Mouse (Mus musculus): ENCODE results near the gene Uggt2. TPM values are rescaled to one million over a fixed set of nuclear protein-coding genes. Genes with fewer than 3 reads are reported as not detected.

The Uggt2 gene
- polyA plus RNA-seq (2017; shearing (Covaris generic)): 1 to 10 TPM; 1.4 to 2.0 TPM

- no peak for ATAC-seq
Observed at GRCm38 (mm10) chr14:119098851-119099569, at the start of gene Uggt2. Gene Uggt2 (minus strand): TSS chr14:119099430.

GRCm38 (mm10) chr14:119139381-119139950 is 40.2 kb upstream of the Uggt2 start:
- ATAC-seq: no peak

- ATAC-seq: no peak
Observed at GRCm38 (mm10) chr14:119138786-119139100, 39.5 kb upstream of the Uggt2 start.

- ATAC-seq: no peak
Observed at GRCm38 (mm10) chr14:119137906-119138785, 38.9 kb upstream of the Uggt2 start, which contains the start of gene Hs6st3. Gene Hs6st3 (plus strand): TSS chr14:119138341.

- ATAC-seq: no peak
Observed at GRCm38 (mm10) chr14:119137512-119137905, 38.3 kb upstream of the Uggt2 start.

GRCm38 (mm10) chr14:119127330-119127729 is 28.1 kb upstream of the Uggt2 start:
- no peak for ATAC-seq

GRCm38 (mm10) chr14:119125840-119126239 is 26.6 kb upstream of the Uggt2 start:
- ATAC-seq: no peak

- no peak for ATAC-seq
Observed at GRCm38 (mm10) chr14:119124061-119124460, 24.8 kb upstream of the Uggt2 start.

GRCm38 (mm10) chr14:119123582-119123981 is 24.4 kb upstream of the Uggt2 start:
- ATAC-seq: no peak

GRCm38 (mm10) chr14:119112558-119112957 is 13.3 kb upstream of the Uggt2 start:
- no peak for ATAC-seq

- ATAC-seq: no peak
Observed at GRCm38 (mm10) chr14:119109776-119110218, 10.6 kb upstream of the Uggt2 start.

GRCm38 (mm10) chr14:119108776-119109301 is 9.6 kb upstream of the Uggt2 start:
- no peak for ATAC-seq

- ATAC-seq: no peak
Observed at GRCm38 (mm10) chr14:119107591-119107990, 8.4 kb upstream of the Uggt2 start.

GRCm38 (mm10) chr14:119099570-119099891 is 301 bp upstream of the Uggt2 start:
- no peak for ATAC-seq

GRCm38 (mm10) chr14:119061811-119062210 is 37.4 kb downstream of the Uggt2 start:
- ATAC-seq: no peak

- no peak for ATAC-seq
Observed at GRCm38 (mm10) chr14:119060682-119061081, 38.5 kb downstream of the Uggt2 start.

- no peak for ATAC-seq
Observed at GRCm38 (mm10) chr14:119057014-119057413, 42.2 kb downstream of the Uggt2 start.

- ATAC-seq: no peak
Observed at GRCm38 (mm10) chr14:119052969-119053368, 46.3 kb downstream of the Uggt2 start.

- ATAC-seq: no peak
Observed at GRCm38 (mm10) chr14:119052361-119052760, 46.9 kb downstream of the Uggt2 start.

GRCm38 (mm10) chr14:119043765-119044164 is 55.5 kb downstream of the Uggt2 start:
- ATAC-seq: no peak

- no peak for ATAC-seq
Observed at GRCm38 (mm10) chr14:119040253-119040652, 59.0 kb downstream of the Uggt2 start.

- no peak for ATAC-seq
Observed at GRCm38 (mm10) chr14:119037755-119038154, 61.5 kb downstream of the Uggt2 start.

- ATAC-seq: no peak
Observed at GRCm38 (mm10) chr14:119037076-119037683, 62.0 kb downstream of the Uggt2 start.
